ENCODE assay signal across 8 mouse cellular contexts in the genomic region with DNA sequence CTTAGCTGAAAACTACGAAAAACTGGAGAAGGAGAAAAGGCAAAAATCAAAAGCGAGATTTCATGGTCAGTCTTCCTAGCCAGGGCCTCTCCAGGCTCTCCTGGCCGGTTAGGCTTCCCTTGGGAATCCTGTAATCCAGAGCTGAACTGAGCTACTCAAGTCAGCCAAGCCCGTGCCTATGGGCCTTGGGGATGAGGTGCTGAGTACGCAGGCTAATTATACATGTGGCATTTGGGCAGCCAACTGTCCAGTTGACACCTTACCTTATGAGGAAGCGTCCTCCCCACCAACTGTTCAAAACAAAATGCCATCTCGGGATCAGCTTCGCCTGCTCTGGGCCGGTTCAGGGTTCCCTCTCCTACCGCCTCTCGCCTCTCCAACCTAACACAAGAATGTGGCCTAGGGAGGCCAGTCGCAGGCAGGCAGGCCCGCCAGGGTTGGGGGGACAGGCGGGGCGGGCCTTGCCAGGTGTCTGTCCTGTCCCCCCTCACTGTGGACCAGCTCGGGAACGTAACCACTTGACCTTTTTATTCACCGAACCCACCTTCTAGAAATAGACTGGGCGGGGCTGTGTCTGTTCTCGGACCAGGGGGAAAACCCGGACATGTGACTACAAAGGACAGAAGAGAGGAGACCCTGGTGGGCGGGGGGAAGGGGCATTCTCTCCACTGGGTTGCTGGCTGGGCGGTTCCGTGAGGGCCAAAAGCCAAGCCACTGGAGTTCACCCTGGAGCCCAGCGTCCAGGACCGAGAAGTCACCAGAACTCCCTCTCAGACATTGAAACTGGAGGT. TPM values are rescaled to one million over a fixed set of nuclear protein-coding genes. Genes with fewer than 3 reads are reported as not detected.
DNase-seq lines count a peak whose midpoint lies in the region; ATAC-seq and TF ChIP-seq lines count a peak whose summit lies in the region.

No protein-coding gene starts in this region.

- H3K27me3 ChIP-seq in testis, adult 2 months (ENCODE audit: control insufficient read depth, insufficient read depth, low read length), result peaks cover 5% of the 10 kb centered on the region
- peaks cover 9% of the 10 kb centered on the region for H3K27me3 ChIP-seq in heart, embryonic 13.5 days (replicated peaks)
- peaks cover 56% of the 10 kb centered on the region for H3K27me3 ChIP-seq in kidney, embryonic 15.5 days
- peaks cover 33% of the 10 kb centered on the region for H3K27me3 ChIP-seq in midbrain, embryonic 10.5 days (ENCODE audit: low read depth, poor library complexity, severe bottlenecking)

- DNase-seq in testis, postnatal 14 days (ENCODE audit: low spot score), result no peak
- peak; percentile 78 for DNase-seq in midbrain, embryonic 10.5 days (ENCODE audit: low spot score)
- no peak for DNase-seq in spleen, adult 18-20 months
- DNase-seq in cerebellum, adult 9-10 months, result no peak

- WGBS in heart, embryonic 13.5 days, result 10% methylated on average over 26 of the region's 26 CpGs
- WGBS in kidney, embryonic 15.5 days, result 16% methylated on average over 26 of the region's 26 CpGs
- WGBS in midbrain, embryonic 10.5 days, result 5% methylated on average over 26 of the region's 26 CpGs

- H3K9me3 ChIP-seq in heart, embryonic 13.5 days, result no peaks in the 10 kb centered on the region
- H3K9me3 ChIP-seq in kidney, embryonic 15.5 days (replicated peaks), result no peaks in the 10 kb centered on the region
- H3K9me3 ChIP-seq in midbrain, embryonic 10.5 days (replicated peaks), result no peaks in the 10 kb centered on the region

- peaks cover 32% of the 10 kb centered on the region for H3K4me1 ChIP-seq in testis, adult 2 months (ENCODE audit: control insufficient read depth, insufficient read depth, low read length)
- H3K4me1 ChIP-seq in embryonic fibroblast, embryonic 13.5 days (ENCODE audit: control insufficient read depth, insufficient read depth, low read length), result peaks cover 3% of the 10 kb centered on the region; the same call in 1 of the 2 replicates
- peaks cover 20% of the 10 kb centered on the region for H3K4me1 ChIP-seq in heart, embryonic 13.5 days
- peaks cover 38% of the 10 kb centered on the region for H3K4me1 ChIP-seq in kidney, embryonic 15.5 days
- H3K4me1 ChIP-seq in midbrain, embryonic 10.5 days, result peaks cover 65% of the 10 kb centered on the region

- no peak for TF ChIP-seq CTCF in testis, adult 2 months (IDR thresholded peaks at IDR 0.05; ENCODE audit: control insufficient read depth, insufficient read depth, insufficient replicate concordance, low read depth, low read length)
- no peak for TF ChIP-seq CTCF in embryonic fibroblast, embryonic 13.5 days (IDR thresholded peaks at IDR 0.05; ENCODE audit: borderline replicate concordance, insufficient read depth, low read length)

- peak overlapping the region; percentile 87 for H3K4me2 ChIP-seq in heart, embryonic 13.5 days
- peak overlapping the region; percentile 98 for H3K4me2 ChIP-seq in kidney, embryonic 15.5 days

- no peak for TF ChIP-seq POLR2A in testis, adult 2 months (IDR thresholded peaks at IDR 0.05; ENCODE audit: control insufficient read depth, low read depth, low read length)
- no peak for TF ChIP-seq POLR2A in embryonic fibroblast, embryonic 13.5 days (IDR thresholded peaks at IDR 0.05; ENCODE audit: low read depth, low read length)

- ATAC-seq in heart, embryonic 13.5 days (ENCODE audit: extremely low read depth, insufficient number of reproducible peaks, low FRiP score, low TSS enrichment), result no peak; the same call in 1 of the 2 replicates
- peak; percentile 24 for ATAC-seq in kidney, embryonic 15.5 days (replicated peaks; ENCODE audit: low FRiP score)

- no peaks in the 10 kb centered on the region for H3K36me3 ChIP-seq in testis, adult 2 months (ENCODE audit: control insufficient read depth, insufficient read depth, low read length)
- no peaks in the 10 kb centered on the region for H3K36me3 ChIP-seq in heart, embryonic 13.5 days
- no peaks in the 10 kb centered on the region for H3K36me3 ChIP-seq in kidney, embryonic 15.5 days
- H3K36me3 ChIP-seq in midbrain, embryonic 10.5 days, result no peaks in the 10 kb centered on the region

- peak overlapping the region; percentile 90 for H3K9ac ChIP-seq in heart, embryonic 13.5 days
- peak overlapping the region; percentile 56 for H3K9ac ChIP-seq in kidney, embryonic 15.5 days

- H3K4me3 ChIP-seq in testis, adult 2 months (ENCODE audit: control insufficient read depth, low read depth, low read length), result peak overlapping the region; percentile 66
- H3K4me3 ChIP-seq in embryonic fibroblast, embryonic 13.5 days (ENCODE audit: insufficient read depth, low read length), result peak overlapping the region; percentile 38; the same call in 1 of the 2 replicates
- peak overlapping the region; percentile 79 for H3K4me3 ChIP-seq in heart, embryonic 13.5 days
- H3K4me3 ChIP-seq in kidney, embryonic 15.5 days (replicated peaks), result peak overlapping the region; percentile 60
- peak overlapping the region; percentile 78 for H3K4me3 ChIP-seq in midbrain, embryonic 10.5 days

- no peak overlapping the region for H3K27ac ChIP-seq in testis, adult 2 months (ENCODE audit: control insufficient read depth, insufficient read depth, low read depth, low read length)
- no peak overlapping the region for H3K27ac ChIP-seq in embryonic fibroblast, embryonic 13.5 days (ENCODE audit: insufficient read depth, low read length)
- H3K27ac ChIP-seq in heart, embryonic 13.5 days (replicated peaks), result peak overlapping the region; percentile 94
- H3K27ac ChIP-seq in kidney, embryonic 15.5 days, result no peak overlapping the region
- peak overlapping the region; percentile 98 for H3K27ac ChIP-seq in midbrain, embryonic 10.5 days (replicated peaks)

RNA-seq across cellular contexts. Expression of gene Sox6, which starts 7.8 kb away (rescaled TPM):
- 114 and 137 TPM in 2 replicates for polyA plus RNA-seq in testis, adult 2 months (2012; rRNA removed)
- 2.1 and 2.9 TPM in 2 replicates for polyA plus RNA-seq in embryonic fibroblast, embryonic 13.5 days (2011; ENCODE audit: insufficient read length, low read depth, missing spikeins)
- polyA plus RNA-seq in heart, embryonic 13.5 days (2015; fragmentation: Nextera tagmentation; extraction: Ambion mirVana), result 27.2 and 30.0 TPM in 2 replicates
- 20.2 and 23.0 TPM in 2 replicates for polyA plus RNA-seq in kidney, embryonic 15.5 days (2015; fragmentation: Nextera tagmentation; extraction: Ambion mirVana)
- 25.5 and 31.8 TPM in 2 replicates for polyA plus RNA-seq in midbrain, embryonic 10.5 days (2016; fragmentation: Nextera tagmentation; extraction: Ambion mirVana)

RNA-seq across cellular contexts. Expression of gene 1110004F10Rik, which starts 8.4 kb away (rescaled TPM):
- polyA plus RNA-seq in testis, adult 2 months (2012; rRNA removed), result 41.1 and 47.4 TPM in 2 replicates
- polyA plus RNA-seq in embryonic fibroblast, embryonic 13.5 days (2011; ENCODE audit: insufficient read length, low read depth, missing spikeins), result 145 and 156 TPM in 2 replicates
- polyA plus RNA-seq in heart, embryonic 13.5 days (2015; fragmentation: Nextera tagmentation; extraction: Ambion mirVana), result 156 and 180 TPM in 2 replicates
- polyA plus RNA-seq in kidney, embryonic 15.5 days (2015; fragmentation: Nextera tagmentation; extraction: Ambion mirVana), result 263 and 276 TPM in 2 replicates
- polyA plus RNA-seq in midbrain, embryonic 10.5 days (2016; fragmentation: Nextera tagmentation; extraction: Ambion mirVana), result 370 and 371 TPM in 2 replicates

RNA-seq across cellular contexts. Expression of gene Gm4353, which starts 53.6 kb away (rescaled TPM):
- polyA plus RNA-seq in testis, adult 2 months (2012; rRNA removed), result 1.6 and 1.7 TPM in 2 replicates
- 0.98 TPM in 1 of 2 replicates, not detected in the other for polyA plus RNA-seq in embryonic fibroblast, embryonic 13.5 days (2011; ENCODE audit: insufficient read length, low read depth, missing spikeins)
- polyA plus RNA-seq in heart, embryonic 13.5 days (2015; fragmentation: Nextera tagmentation; extraction: Ambion mirVana), result 0.11 and 0.52 TPM in 2 replicates
- polyA plus RNA-seq in kidney, embryonic 15.5 days (2015; fragmentation: Nextera tagmentation; extraction: Ambion mirVana), result 0.35 and 0.79 TPM in 2 replicates
- polyA plus RNA-seq in midbrain, embryonic 10.5 days (2016; fragmentation: Nextera tagmentation; extraction: Ambion mirVana), result 0.71 and 1.0 TPM in 2 replicates

Comparison
In these comparisons a context has a peak if more than half of its experiments do, and no peak if none do; other contexts are left out.
1. H3K27ac ChIP-seq: peak in heart, embryonic 13.5 days (single experiment) and midbrain, embryonic 10.5 days (single experiment); none in testis, adult 2 months (single experiment), embryonic fibroblast, embryonic 13.5 days (single experiment) and kidney, embryonic 15.5 days (single experiment).
2. Peak in every context shown above with its lines, with median percentiles within 50 percentile points of each other: H3K4me3 ChIP-seq.